Mouse (Mus musculus) myocyte (in vitro differentiated cells): ENCODE results near the gene Tia1. TPM values are rescaled to one million over a fixed set of nuclear protein-coding genes. Genes with fewer than 3 reads are reported as not detected.

ENCODE experiments used
- H3K27me3 ChIP-seq: one replicate; pipeline ENCODE4 v1.6.1; 2011; ENCODE audit not compliant: control insufficient read depth, insufficient read depth, insufficient read length
- H3K36me3 ChIP-seq: one replicate; pipeline ENCODE4 v1.6.1; 2011; ENCODE audit not compliant: control insufficient read depth, insufficient read depth
- H3K4me2 ChIP-seq: one replicate; pipeline ENCODE4 v1.6.1; 2011; ENCODE audit warnings: low read depth, control low read depth
- H3K4me3 ChIP-seq: one replicate; pipeline ENCODE4 v1.5.1; 2011; ENCODE audit warnings: mild to moderate bottlenecking, control low read depth, moderate library complexity
- H3K79me2 ChIP-seq: one replicate; pipeline ENCODE4 v1.6.1; 2011; ENCODE audit not compliant: control insufficient read depth, insufficient read depth
- H3ac ChIP-seq: one replicate; pipeline ENCODE4 v1.6.1; 2011; ENCODE audit not compliant: control insufficient read depth, insufficient read length
- CEBPB ChIP-seq: IDR thresholded peaks from 2 replicates; pipeline ENCODE4 v1.6.1; 2011; ENCODE audit warnings: mild to moderate bottlenecking, moderate library complexity; ENCODE audit not compliant: poor library complexity, insufficient read depth, severe bottlenecking
- E2F4 ChIP-seq: IDR thresholded peaks from one replicate; pipeline ENCODE4 v1.6.1; 2011; ENCODE audit warnings: mild to moderate bottlenecking, control low read depth, moderate library complexity; ENCODE audit not compliant: insufficient read depth
- MAX ChIP-seq: IDR thresholded peaks from one replicate; pipeline ENCODE4 v1.6.1; 2011; ENCODE audit warnings: low read depth, mild to moderate bottlenecking, control low read depth
- MYOD1 ChIP-seq, 3 experiments: IDR thresholded peaks; one replicate each; pipeline ENCODE4 v1.6.1; 2011; ENCODE audit warnings: control low read depth in 2 of 3, low read depth in 2 of 3, mild to moderate bottlenecking in 2 of 3, moderate library complexity in 1 of 3; ENCODE audit not compliant: insufficient read length in 2 of 3, control insufficient read depth in 1 of 3
- MYOG ChIP-seq, 3 experiments: IDR thresholded peaks; one replicate each; pipeline ENCODE4 v1.6.1; 2011; ENCODE audit warnings: control low read depth in 2 of 3, low read depth in 2 of 3, mild to moderate bottlenecking in 2 of 3; ENCODE audit not compliant: insufficient read length in 2 of 3, control insufficient read depth in 1 of 3, insufficient read depth in 1 of 3
- POLR2A ChIP-seq: IDR thresholded peaks from one replicate; pipeline ENCODE4 v1.6.1; 2011; ENCODE audit warnings: low read depth, mild to moderate bottlenecking, control low read depth, moderate library complexity; ENCODE audit not compliant: insufficient read length
- POLR2AphosphoS2 ChIP-seq: IDR thresholded peaks from one replicate; pipeline ENCODE4 v1.6.1; 2011; ENCODE audit warnings: low read depth, control low read depth; ENCODE audit not compliant: insufficient read length
- REST ChIP-seq: IDR thresholded peaks from one replicate; pipeline ENCODE4 v1.6.1; 2011; ENCODE audit warnings: mild to moderate bottlenecking, control low read depth, moderate library complexity; ENCODE audit not compliant: insufficient read depth, insufficient read length
- SRF ChIP-seq: IDR thresholded peaks from one replicate; pipeline ENCODE4 v1.6.1; 2011; ENCODE audit warnings: low read depth; ENCODE audit not compliant: control insufficient read depth, insufficient read length
- TCF12 ChIP-seq: IDR thresholded peaks from one replicate; pipeline ENCODE4 v1.6.1; 2011; ENCODE audit warnings: mild to moderate bottlenecking, control low read depth; ENCODE audit not compliant: poor library complexity, insufficient read depth, severe bottlenecking
- TCF3 ChIP-seq: IDR thresholded peaks from one replicate; pipeline ENCODE4 v1.6.1; 2011; ENCODE audit warnings: low read depth, control low read depth; ENCODE audit not compliant: insufficient read length
- USF1 ChIP-seq: IDR thresholded peaks from one replicate; pipeline ENCODE4 v1.6.1; 2011; ENCODE audit warnings: low read depth, mild to moderate bottlenecking, control low read depth, moderate library complexity
- polyA plus RNA-seq: library from polyadenylated mRNA; unstranded; fragments of >200 nt; fragmentation: generic; extraction: Trizol; gene quantifications from one replicate; pipeline ENCODE4 v1.2.1, GENCODE M21; 2012; ENCODE audit warnings: missing spikeins

The Tia1 gene
- polyA plus RNA-seq, 1 experiment, result 12.8 TPM

DNA sequence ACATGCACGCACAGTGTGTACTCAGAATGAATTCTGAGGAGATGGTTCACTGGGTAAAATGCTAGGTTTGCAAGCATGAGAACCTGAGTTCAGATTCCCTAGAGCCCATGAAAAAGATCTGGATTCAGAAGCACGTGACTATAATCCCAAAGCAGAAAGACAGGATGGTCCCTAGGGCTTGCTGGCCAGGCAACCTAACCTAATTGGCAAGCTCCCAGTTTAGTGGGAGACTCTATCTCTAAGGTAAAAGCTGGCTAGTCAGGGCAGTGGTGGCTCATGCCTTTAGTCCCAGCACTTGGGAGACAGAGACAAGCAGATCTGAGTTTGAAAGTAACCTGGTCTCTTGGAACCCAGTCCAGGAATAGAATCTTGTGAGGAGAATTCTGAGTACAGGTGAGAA lies 5.0 kb upstream of the Tia1 start:
- H3ac ChIP-seq, result no peak overlapping the region
- H3K36me3 ChIP-seq, result no peaks in the 10 kb centered on the region
- no peaks in the 10 kb centered on the region for H3K27me3 ChIP-seq
- no peak overlapping the region for H3K4me3 ChIP-seq
- H3K79me2 ChIP-seq, result peaks cover 14% of the 10 kb centered on the region
- no peak overlapping the region for H3K4me2 ChIP-seq
- TF ChIP-seq CEBPB (no peak), TCF3 (no peak), MYOD1 (IDR thresholded peaks at IDR 0.05; ENCODE audit: control insufficient read depth in 1 of 3, insufficient read length in 2 of 3, low read depth in 2 of 3) (no peak), POLR2A (no peak), SRF (no peak), POLR2AphosphoS2 (no peak), E2F4 (no peak), TCF12 (no peak), REST (no peak), USF1 (no peak), MYOG (IDR thresholded peaks at IDR 0.05; ENCODE audit: control insufficient read depth in 1 of 3, insufficient read depth in 1 of 3, insufficient read length in 2 of 3, low read depth in 2 of 3) (no peak), MAX (no peak)

- H3K4me2 ChIP-seq, result no peak overlapping the region
- TF ChIP-seq TCF12 (no peak), POLR2A (no peak), MYOD1 (IDR thresholded peaks at IDR 0.05; ENCODE audit: control insufficient read depth in 1 of 3, insufficient read length in 2 of 3, low read depth in 2 of 3) (no peak), POLR2AphosphoS2 (no peak), REST (no peak), CEBPB (no peak), TCF3 (no peak), MYOG (IDR thresholded peaks at IDR 0.05; ENCODE audit: control insufficient read depth in 1 of 3, insufficient read depth in 1 of 3, insufficient read length in 2 of 3, low read depth in 2 of 3) (no peak), SRF (no peak), E2F4 (no peak), MAX (no peak), USF1 (no peak)
- H3K79me2 ChIP-seq, result peaks cover 22% of the 10 kb centered on the region
- no peaks in the 10 kb centered on the region for H3K36me3 ChIP-seq
- no peak overlapping the region for H3K4me3 ChIP-seq
- H3K27me3 ChIP-seq, result no peaks in the 10 kb centered on the region
- H3ac ChIP-seq, result no peak overlapping the region
Measured at GRCm38 (mm10) chr6:86399995-86400394, 4.0 kb upstream of the Tia1 start.

GRCm38 (mm10) chr6:86400972-86401371 lies 3.0 kb upstream of the Tia1 start:
- peak overlapping the region; percentile 58 for H3K4me2 ChIP-seq
- H3K79me2 ChIP-seq, result peaks cover 22% of the 10 kb centered on the region
- H3K4me3 ChIP-seq, result no peak overlapping the region
- TF ChIP-seq MYOG (IDR thresholded peaks at IDR 0.05; ENCODE audit: control insufficient read depth in 1 of 3, insufficient read depth in 1 of 3, insufficient read length in 2 of 3, low read depth in 2 of 3) (no peak), USF1 (peak; percentile 68)
- H3ac ChIP-seq, result no peak overlapping the region
- no peaks in the 10 kb centered on the region for H3K36me3 ChIP-seq
- no peaks in the 10 kb centered on the region for H3K27me3 ChIP-seq

DNA sequence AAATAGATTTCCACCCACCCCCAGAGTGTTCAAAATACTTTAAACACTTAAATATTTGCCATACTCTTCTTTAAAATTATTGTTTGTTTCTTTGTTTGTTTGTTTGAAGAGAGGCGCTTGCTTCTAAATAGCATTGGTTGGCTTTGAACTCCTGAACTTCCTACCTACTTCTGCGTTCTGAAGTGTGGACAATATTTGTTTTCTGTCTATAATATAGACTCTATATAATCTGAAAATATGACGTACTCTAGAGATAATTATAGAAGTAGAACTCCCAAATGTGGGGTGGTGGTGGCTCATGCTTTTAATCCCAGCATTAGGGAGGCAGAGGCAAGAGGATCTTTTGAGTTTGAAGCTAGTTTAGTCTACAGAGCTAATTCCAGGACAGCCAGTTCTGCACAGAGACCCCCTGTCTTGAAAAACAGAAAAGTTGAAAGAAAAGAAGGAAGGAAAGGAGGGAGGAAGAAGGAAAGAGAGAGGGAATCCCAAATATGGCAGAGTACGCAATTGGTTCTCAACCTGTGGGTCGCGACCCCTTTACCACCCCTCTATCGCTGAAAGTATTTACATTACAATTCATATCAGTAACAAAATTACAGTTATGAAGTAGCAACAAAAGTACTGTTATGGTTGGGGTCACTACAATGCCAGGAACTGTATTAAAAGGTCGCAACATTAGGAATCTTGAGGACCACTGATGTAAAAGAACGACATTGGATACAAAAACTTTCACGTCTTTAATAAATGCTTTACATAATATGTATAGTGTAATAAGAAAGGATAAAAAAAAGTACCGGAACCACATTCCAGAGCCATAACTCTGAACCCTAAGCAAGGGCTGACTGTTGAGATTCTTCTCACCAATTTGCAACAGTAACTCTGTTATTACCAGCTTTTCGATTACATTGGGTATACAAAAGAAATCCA lies 1.1 kb upstream of the Tia1 start:
- peak overlapping the region; percentile 90 for H3K4me3 ChIP-seq
- H3K36me3 ChIP-seq, result peaks cover 5% of the 10 kb centered on the region
- TF ChIP-seq REST (no peak), POLR2AphosphoS2 (no peak), MAX (no peak), TCF12 (no peak), TCF3 (no peak), POLR2A (no peak), E2F4 (no peak), CEBPB (no peak), SRF (no peak), MYOG (IDR thresholded peaks at IDR 0.05; ENCODE audit: control insufficient read depth in 1 of 3, insufficient read depth in 1 of 3, insufficient read length in 2 of 3, low read depth in 2 of 3) (no peak), USF1 (no peak), MYOD1 (IDR thresholded peaks at IDR 0.05; ENCODE audit: control insufficient read depth in 1 of 3, insufficient read length in 2 of 3, low read depth in 2 of 3) (no peak)
- no peak overlapping the region for H3ac ChIP-seq
- peak overlapping the region; percentile 77 for H3K4me2 ChIP-seq
- peaks cover 36% of the 10 kb centered on the region for H3K79me2 ChIP-seq
- H3K27me3 ChIP-seq, result no peaks in the 10 kb centered on the region

- Histone ChIP-seq H3ac (peak overlapping the region; percentile 93), H3K4me2 (peak overlapping the region; percentile 77), H3K27me3 (no peaks in the 10 kb centered on the region), H3K79me2 (peaks cover 43% of the 10 kb centered on the region), H3K4me3 (peak overlapping the region; percentile 90), H3K36me3 (peaks cover 5% of the 10 kb centered on the region)
- TF ChIP-seq MAX, result no peak
- TF ChIP-seq MYOD1 (IDR thresholded peaks at IDR 0.05; ENCODE audit: control insufficient read depth in 1 of 3, insufficient read length in 2 of 3, low read depth in 2 of 3), result no peak
- TF ChIP-seq REST, result no peak
- TF ChIP-seq USF1, result no peak
- TF ChIP-seq MYOG (IDR thresholded peaks at IDR 0.05; ENCODE audit: control insufficient read depth in 1 of 3, insufficient read depth in 1 of 3, insufficient read length in 2 of 3, low read depth in 2 of 3), result no peak
- TF ChIP-seq CEBPB, result peak; percentile 21; the same call in 1 of the 2 replicates
- no peak for TF ChIP-seq POLR2AphosphoS2
- TF ChIP-seq POLR2A, result no peak
Measured at GRCm38 (mm10) chr6:86403728-86404099, 305 bp upstream of the Tia1 start.
